Mouse (Mus musculus): ENCODE results near the gene Adamts7.

DNA sequence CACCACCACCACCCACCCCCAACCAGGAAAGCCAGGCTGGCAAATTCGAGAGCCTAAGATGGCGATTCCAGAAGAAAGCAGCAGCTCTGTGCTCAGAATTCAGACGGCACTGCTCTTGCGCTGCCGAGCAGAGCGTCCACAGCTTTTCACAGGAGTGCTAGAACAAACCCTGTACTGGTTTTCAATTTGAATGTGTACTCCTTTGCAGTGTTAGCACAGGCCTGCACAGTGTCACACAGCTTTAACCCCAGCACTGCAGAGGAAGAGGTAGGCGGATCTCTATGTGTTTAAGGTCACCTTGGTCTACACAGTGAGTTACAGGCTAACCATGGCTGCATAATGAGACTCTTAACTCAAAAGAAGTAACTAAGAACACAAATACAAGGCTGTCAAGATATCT, 85.5 kb downstream of the Adamts7 start:
- TF ChIP-seq MYOD1 (IDR thresholded peaks at IDR 0.05; ENCODE audit: control insufficient read depth in 1 of 3, insufficient read length in 2 of 3, low read depth in 2 of 3) = no peak
- no peak for TF ChIP-seq POLR2A (IDR thresholded peaks at IDR 0.05; ENCODE audit: insufficient read length, low read depth)

Data from myocyte (in vitro differentiated cells).